Mouse (Mus musculus) testis, adult 2 months (tissue): ENCODE data around the gene Lrp1.

ENCODE experiments used
- CTCF ChIP-seq: fragments of 200-500 bp; IDR thresholded peaks from 2 replicates; pipeline ENCODE4 v1.5.1; 2012; ENCODE audit warnings: low read depth, mild to moderate bottlenecking, inconsistent platforms, low read length, moderate library complexity; ENCODE audit not compliant: control insufficient read depth, insufficient read depth, insufficient replicate concordance
- POLR2A ChIP-seq: fragments of 200-500 bp; IDR thresholded peaks from 2 replicates; pipeline ENCODE4 v1.6.1; 2012; ENCODE audit warnings: low read depth, mild to moderate bottlenecking, inconsistent platforms, low read length, moderate library complexity; ENCODE audit not compliant: control insufficient read depth

DNA sequence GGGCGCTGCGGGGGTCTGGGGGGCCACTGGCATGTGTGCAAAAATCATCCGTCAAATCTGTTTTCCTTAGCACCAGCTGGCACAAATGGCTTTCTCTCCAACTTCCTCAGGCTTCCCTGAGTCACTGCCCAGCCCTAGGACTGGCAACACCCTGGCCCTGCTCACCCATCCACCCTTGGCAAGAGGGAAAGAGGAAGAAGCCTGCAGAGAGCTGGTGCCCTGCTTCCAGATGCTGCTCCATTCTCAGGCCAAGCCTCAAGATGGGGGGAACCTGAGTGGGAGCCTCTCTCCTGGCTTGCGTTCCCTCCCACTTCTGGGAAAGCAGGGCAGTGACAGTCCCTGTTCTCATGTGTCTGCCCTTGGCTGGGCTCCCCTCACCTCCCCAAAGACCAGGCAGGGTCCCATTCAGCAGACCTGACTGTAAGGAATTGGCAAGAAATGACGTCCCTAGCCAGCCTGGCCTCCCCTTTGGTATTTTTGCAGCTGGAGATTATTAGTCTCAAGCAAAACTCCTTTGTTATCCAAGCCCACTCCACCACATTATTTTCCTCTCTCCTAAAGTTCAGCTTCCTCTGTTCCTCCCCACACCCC lies 23.5 kb downstream of the Lrp1 start:
- TF ChIP-seq CTCF (no peak), POLR2A (no peak)
